ENCODE assay signal across 29 mouse cellular contexts in genomic region chr5:87092346-87093027, GRCm38 (mm10). TPM values are rescaled to one million over a fixed set of nuclear protein-coding genes. Genes with fewer than 3 reads are reported as not detected.
A peak's percentile ranks its signal among the peaks of the same experiment; 100 is the strongest.
DNase-seq lines count a peak whose midpoint lies in the region; ATAC-seq and TF ChIP-seq lines count a peak whose summit lies in the region.
"Had no signal": no experiment of that assay in that cellular context is flagged by ENCODE, and none has a peak within 500 bp of the region (broad histone marks: within the 10 kb centered on the region; RNA-seq: fewer than 3 reads in every experiment).

Gene Ugt2b36, minus strand, starts transcription at chr5:87092555.

- 48% methylated on average over 1 of the region's 1 CpGs for WGBS in liver, embryonic 11.5 days
- WGBS in liver, embryonic 12.5 days (ENCODE audit: insufficient replicate concordance), result 37% methylated on average over 1 of the region's 1 CpGs
- 47% methylated on average over 1 of the region's 1 CpGs for WGBS in intestine, postnatal 0 days
- WGBS in liver, postnatal 0 days (ENCODE audit: insufficient replicate concordance), result 59% methylated on average over 1 of the region's 1 CpGs

- H3K4me1 ChIP-seq in liver, embryonic 11.5 days (replicated peaks; ENCODE audit: control insufficient read depth, insufficient read depth, low read length), result no peaks in the 10 kb centered on the region
- no peaks in the 10 kb centered on the region for H3K4me1 ChIP-seq in liver, embryonic 12.5 days
- no peaks in the 10 kb centered on the region for H3K4me1 ChIP-seq in intestine, postnatal 0 days (replicated peaks; ENCODE audit: control insufficient read depth, insufficient read depth, low read length)
- no peaks in the 10 kb centered on the region for H3K4me1 ChIP-seq in liver, postnatal 0 days (ENCODE audit: insufficient read depth)
- H3K4me1 ChIP-seq: embryonic facial prominence, embryonic 12.5 days; forebrain, embryonic 13.5 days; heart, embryonic 15.5 days; hindbrain, embryonic 13.5 days; midbrain, embryonic 15.5 days; neural tube, embryonic 12.5 days had no signal

- H3K36me3 ChIP-seq in liver, embryonic 11.5 days (ENCODE audit: control insufficient read depth, insufficient read depth, low read length), result no peaks in the 10 kb centered on the region
- H3K36me3 ChIP-seq in liver, embryonic 12.5 days, result no peaks in the 10 kb centered on the region
- H3K36me3 ChIP-seq in intestine, postnatal 0 days (ENCODE audit: control insufficient read depth, insufficient read depth), result no peaks in the 10 kb centered on the region
- H3K36me3 ChIP-seq in liver, postnatal 0 days (replicated peaks; ENCODE audit: insufficient read depth, low read length), result no peaks in the 10 kb centered on the region
- H3K36me3 ChIP-seq: embryonic facial prominence, embryonic 12.5 days; heart, embryonic 15.5 days; hindbrain, embryonic 13.5 days; midbrain, embryonic 15.5 days; neural tube, embryonic 12.5 days had no signal

- no peaks in the 10 kb centered on the region for H3K27me3 ChIP-seq in liver, embryonic 11.5 days (replicated peaks; ENCODE audit: control insufficient read depth, insufficient read depth, low read length)
- H3K27me3 ChIP-seq in liver, embryonic 12.5 days (replicated peaks), result no peaks in the 10 kb centered on the region
- no peaks in the 10 kb centered on the region for H3K27me3 ChIP-seq in intestine, postnatal 0 days (replicated peaks; ENCODE audit: control insufficient read depth, insufficient read depth, low read length)
- no peaks in the 10 kb centered on the region for H3K27me3 ChIP-seq in liver, postnatal 0 days (ENCODE audit: insufficient read depth, low read length)
- H3K27me3 ChIP-seq: embryonic facial prominence, embryonic 12.5 days; forebrain, embryonic 13.5 days; heart, embryonic 15.5 days; hindbrain, embryonic 13.5 days; midbrain, embryonic 15.5 days; neural tube, embryonic 12.5 days had no signal

- H3K9ac ChIP-seq in liver, embryonic 11.5 days (ENCODE audit: low read depth, low read length), result no peak within 1 kb of the TSS
- H3K9ac ChIP-seq in liver, embryonic 12.5 days, result no peak within 1 kb of the TSS
- H3K9ac ChIP-seq in intestine, postnatal 0 days (ENCODE audit: low read depth, low read length), result no peak within 1 kb of the TSS
- H3K9ac ChIP-seq in liver, postnatal 0 days (replicated peaks), result no peak within 1 kb of the TSS
- H3K9ac ChIP-seq: embryonic facial prominence, embryonic 12.5 days; forebrain, embryonic 13.5 days; heart, embryonic 15.5 days; hindbrain, embryonic 13.5 days; midbrain, embryonic 15.5 days; neural tube, embryonic 12.5 days had no signal

- no peak for TF ChIP-seq CTCF in intestine, postnatal 0 days (IDR thresholded peaks at IDR 0.05; ENCODE audit: low read depth)
- TF ChIP-seq CTCF in liver, postnatal 0 days (IDR thresholded peaks at IDR 0.05; ENCODE audit: low read depth), result no peak

- no peak within 1 kb of the TSS for H3K4me3 ChIP-seq in liver, embryonic 11.5 days (ENCODE audit: low read depth, low read length)
- H3K4me3 ChIP-seq in liver, embryonic 12.5 days, result no peak within 1 kb of the TSS
- H3K4me3 ChIP-seq in intestine, postnatal 0 days (ENCODE audit: low read depth, low read length), result no peak within 1 kb of the TSS
- H3K4me3 ChIP-seq in liver, postnatal 0 days (ENCODE audit: low read depth, low read length), result no peak within 1 kb of the TSS
- H3K4me3 ChIP-seq: embryonic facial prominence, embryonic 12.5 days; forebrain, embryonic 13.5 days; heart, embryonic 15.5 days; hindbrain, embryonic 13.5 days; left cerebral cortex, adult 2 months; midbrain, embryonic 15.5 days; neural tube, embryonic 12.5 days had no signal

- no peak within 1 kb of the TSS for H3K4me2 ChIP-seq in liver, embryonic 11.5 days
- H3K4me2 ChIP-seq in liver, embryonic 12.5 days, result no peak within 1 kb of the TSS
- peak within 1 kb of the TSS; percentile 22; the same call in 1 of the 2 replicates for H3K4me2 ChIP-seq in intestine, postnatal 0 days (replicated peaks; ENCODE audit: low read depth)
- H3K4me2 ChIP-seq in liver, postnatal 0 days (ENCODE audit: low read depth, low read length), result no peak within 1 kb of the TSS
- H3K4me2 ChIP-seq: embryonic facial prominence, embryonic 12.5 days; forebrain, embryonic 13.5 days; heart, embryonic 15.5 days; hindbrain, embryonic 13.5 days; midbrain, embryonic 15.5 days; neural tube, embryonic 12.5 days had no signal

- TF ChIP-seq EP300 in liver, postnatal 0 days (IDR thresholded peaks at IDR 0.05; ENCODE audit: low read depth), result no peak

- no peaks in the 10 kb centered on the region for H3K9me3 ChIP-seq in liver, embryonic 11.5 days (ENCODE audit: control insufficient read depth, low read length)
- H3K9me3 ChIP-seq in liver, embryonic 12.5 days (replicated peaks), result no peaks in the 10 kb centered on the region
- no peaks in the 10 kb centered on the region for H3K9me3 ChIP-seq in intestine, postnatal 0 days (ENCODE audit: control insufficient read depth)
- no peaks in the 10 kb centered on the region for H3K9me3 ChIP-seq in liver, postnatal 0 days (ENCODE audit: low read length)
- H3K9me3 ChIP-seq: embryonic facial prominence, embryonic 12.5 days; forebrain, embryonic 13.5 days; heart, embryonic 15.5 days; hindbrain, embryonic 13.5 days; midbrain, embryonic 15.5 days; neural tube, embryonic 12.5 days had no signal

- ATAC-seq in liver, embryonic 11.5 days (replicated peaks; ENCODE audit: low FRiP score), result peak; percentile 36
- no peak for ATAC-seq in liver, embryonic 12.5 days
- ATAC-seq in intestine, postnatal 0 days, result peak; percentile 94
- no peak for ATAC-seq in liver, postnatal 0 days
- ATAC-seq: forebrain, embryonic 13.5 days; midbrain, embryonic 15.5 days had no signal

- no peak for DNase-seq in liver, embryonic 11.5 days (ENCODE audit: low spot score)
- DNase-seq in liver, postnatal 0 days, result no peak
- DNase-seq in cerebellum, adult 11-12 months, result no peak
- DNase-seq in lung, postnatal 4 days, result no peak
- no peak for DNase-seq in cerebellum, postnatal 14 days
- DNase-seq: adrenal gland, postnatal 25 days; B cell, adult 2 months; cerebellum, postnatal 10 days; heart, postnatal 36 days; kidney, adult 18-20 months; right cerebral cortex, postnatal 14 days; thymus, adult 2 months had no signal

- no peak within 1 kb of the TSS for H3K27ac ChIP-seq in liver, embryonic 11.5 days (ENCODE audit: low read depth, low read length)
- no peak within 1 kb of the TSS for H3K27ac ChIP-seq in liver, embryonic 12.5 days
- peak within 1 kb of the TSS; percentile 15; the same call in 1 of the 2 replicates for H3K27ac ChIP-seq in intestine, postnatal 0 days (ENCODE audit: low read depth, low read length)
- no peak within 1 kb of the TSS for H3K27ac ChIP-seq in liver, postnatal 0 days (ENCODE audit: low read depth)
- H3K27ac ChIP-seq: embryonic facial prominence, embryonic 12.5 days; forebrain, embryonic 13.5 days; heart, embryonic 15.5 days; hindbrain, embryonic 13.5 days; kidney, postnatal 0 days; left cerebral cortex, adult 2 months; macrophage; midbrain, embryonic 15.5 days; neural tube, embryonic 12.5 days had no signal

RNA-seq across cellular contexts. Expression of gene Ugt2b36, which starts in this region (rescaled TPM):
- 1.5 and 1.8 TPM in 2 replicates for polyA plus RNA-seq in liver, embryonic 11.5 days (2014; fragmentation: Nextera tagmentation; extraction: Ambion mirVana)
- 2.9 and 3.0 TPM in 2 replicates for polyA plus RNA-seq in liver, embryonic 12.5 days (2016; fragmentation: Nextera tagmentation; extraction: Ambion mirVana)
- polyA plus RNA-seq in intestine, postnatal 0 days (2015; fragmentation: Nextera tagmentation; extraction: Ambion mirVana), result 17.1 and 22.0 TPM in 2 replicates
- 13.0 and 15.0 TPM in 2 replicates for polyA plus RNA-seq in liver, postnatal 0 days (2015; fragmentation: Nextera tagmentation; extraction: Ambion mirVana)
- polyA plus RNA-seq: brain, embryonic 14.5 days; embryonic facial prominence, embryonic 12.5 days; forebrain, embryonic 13.5 days; gonadal fat pad, adult 2 months; hindbrain, embryonic 13.5 days; limb, embryonic 14.5 days; lung, embryonic 16.5 days; macrophage; midbrain, embryonic 15.5 days; neural tube, embryonic 12.5 days; spleen, adult 2 months; thymus, adult 2 months; urinary bladder, adult 2 months had no signal

Comparison
In these comparisons a context has a peak if more than half of its experiments do, and no peak if none do; other contexts are left out.
1. ATAC-seq: peak in liver, embryonic 11.5 days (single experiment) and intestine, postnatal 0 days (single experiment); none in liver, embryonic 12.5 days (single experiment) and liver, postnatal 0 days (single experiment).